Mouse (Mus musculus) erythroblast, embryonic 14.5 days (primary cell): ENCODE results near the gene Drg1.
"Not testable (repeated sequence)": the region's sequence is repeated elsewhere in the genome, so short reads cannot be mapped to it uniquely, and the experiment has no call there.

Experiments
- GATA1 ChIP-seq: IDR thresholded peaks from 2 replicates; pipeline ENCODE4 v1.6.1; 2012; ENCODE audit warnings: low read length, inconsistent platforms, mixed read lengths
- TAL1 ChIP-seq: IDR thresholded peaks from 3 replicates; pipeline ENCODE4 v1.6.1; 2012; ENCODE audit warnings: low read length, inconsistent platforms, mixed read lengths

DNA sequence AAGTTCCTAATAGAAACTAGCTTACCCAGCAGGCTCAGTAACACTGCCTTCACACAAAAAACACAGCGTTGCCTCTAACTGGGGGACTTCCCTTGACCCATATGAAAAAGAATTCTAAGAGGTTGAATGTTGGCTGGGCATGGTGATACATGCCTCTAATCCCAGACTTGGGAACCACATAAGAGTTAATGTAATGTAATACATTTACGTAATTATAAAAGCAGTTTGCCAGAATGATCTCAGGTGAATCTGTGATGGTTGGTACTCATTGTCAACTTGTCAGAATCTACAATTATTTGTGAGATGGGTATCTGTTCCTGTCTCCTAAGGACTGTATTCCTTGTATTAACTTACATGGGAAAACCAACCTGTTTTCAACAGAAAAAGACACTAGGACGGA, 109.2 kb downstream of the Drg1 start:
- not testable (repeated sequence) for TF ChIP-seq GATA1, TAL1
